Mouse (Mus musculus) urinary bladder, postnatal 25 days (tissue): ENCODE measurements around the gene Plcd1.

Source experiments
- DNase-seq: peaks from one replicate; pipeline ENCODE4 v3.0.0; 2022; ENCODE audit warnings: low spot score

Gene Plcd1

DNA sequence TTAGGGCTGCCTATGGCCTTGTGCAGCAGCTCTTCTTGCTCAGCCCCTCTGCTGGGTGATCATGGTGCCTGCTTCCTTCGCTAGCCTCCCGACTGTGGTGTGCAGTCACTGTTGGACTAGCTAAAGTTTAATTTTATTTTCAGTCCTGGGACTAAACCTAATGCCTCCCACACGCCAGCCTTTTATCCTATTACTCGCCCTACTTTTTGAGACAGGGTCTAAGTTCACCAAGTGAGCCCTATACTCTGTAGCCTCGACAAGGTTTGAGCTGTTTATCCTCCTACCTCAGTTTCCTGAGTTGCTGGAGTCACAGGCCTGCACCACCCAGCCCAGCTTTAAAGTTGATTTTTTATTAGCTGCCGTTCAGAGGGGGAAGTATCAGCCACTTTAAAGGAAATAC, 68.0 kb downstream of the Plcd1 start:
- DNase-seq = no peak

DNA sequence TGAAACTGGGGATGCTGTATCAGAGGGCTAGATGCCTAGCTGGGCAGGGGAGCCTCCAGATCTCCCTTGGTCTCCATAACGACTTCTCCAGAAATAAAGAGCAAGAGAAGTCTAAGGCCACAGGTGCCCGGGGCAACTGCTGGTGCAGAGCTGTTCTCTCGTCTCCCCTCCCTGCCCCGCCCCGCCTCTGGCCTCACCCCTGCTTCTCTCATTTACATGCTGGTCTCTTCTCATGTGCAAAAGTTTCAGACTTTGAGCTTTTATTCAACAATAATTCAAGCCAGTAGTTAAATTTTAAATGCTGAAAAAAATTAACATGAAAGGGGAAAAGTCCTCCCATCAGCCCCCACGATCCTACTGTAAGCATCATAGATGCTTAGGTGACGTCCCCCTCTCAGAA, 71.6 kb downstream of the Plcd1 start:
- no peak for DNase-seq
